Mouse (Mus musculus) hindbrain, embryonic 14.5 days (tissue): ENCODE measurements at regions not wholly inside any gene's neighbourhood (a gene's known extent, or its start where the extent isn't known, plus 50 kb on each side); places are given as distances from the start of the nearest gene placed in this dataset.

Source experiments
- ATAC-seq: fragments of 200-750 bp; cut with Nextera tagmentation; 2 replicates; pipeline ENCODE4 v1.8.0; 2017; ENCODE audit warnings: moderate number of reproducible peaks, mild to moderate bottlenecking, moderate TSS enrichment, moderate library complexity; ENCODE audit not compliant: low FRiP score
- DNase-seq: peaks from one replicate; pipeline ENCODE4 v3.0.0-alpha.2; 2015; ENCODE audit warnings: low spot score
- H3K27ac ChIP-seq: fragments of 300-500 bp; sonication (generic); 2 replicates; pipeline ENCODE4 v1.5.1; 2014; ENCODE audit warnings: mild to moderate bottlenecking, moderate library complexity
- H3K27me3 ChIP-seq: fragments of 300-500 bp; sonication (generic); 2 replicates; pipeline ENCODE4 v1.6.1; 2014; ENCODE audit warnings: mild to moderate bottlenecking, low read length, mixed read lengths; ENCODE audit not compliant: control insufficient read depth, insufficient read depth
- H3K36me3 ChIP-seq: fragments of 300-500 bp; sonication (generic); replicated peaks from 2 replicates; pipeline ENCODE4 v1.6.1; 2014; ENCODE audit not compliant: control insufficient read depth, insufficient read depth
- H3K4me1 ChIP-seq: fragments of 300-500 bp; sonication (generic); replicated peaks from 2 replicates; pipeline ENCODE4 v1.6.1; 2014; ENCODE audit warnings: antibody characterized with exemption, low read length, mixed read lengths; ENCODE audit not compliant: control insufficient read depth, insufficient read depth
- H3K4me2 ChIP-seq: fragments of 300-500 bp; sonication (generic); replicated peaks from 2 replicates; pipeline ENCODE4 v1.6.1; 2014; ENCODE audit warnings: mild to moderate bottlenecking, moderate library complexity
- H3K4me3 ChIP-seq: fragments of 300-500 bp; sonication (generic); replicated peaks from 2 replicates; pipeline ENCODE4 v1.5.1; 2014; ENCODE audit warnings: mild to moderate bottlenecking, low read length
- H3K9ac ChIP-seq: fragments of 300-500 bp; sonication (generic); 2 replicates; pipeline ENCODE4 v1.6.1; 2014
- H3K9me3 ChIP-seq: fragments of 300-500 bp; sonication (generic); 2 replicates; pipeline ENCODE4 v1.6.1; 2016; ENCODE audit warnings: low read length; ENCODE audit not compliant: control insufficient read depth
- WGBS: fragments of 180-500 bp; shearing (Covaris S2); extraction: QIAGEN DNeasy Blood & Tissue Kit; methylation state at CpG from one replicate; pipeline ENCODE4 v1.1.7; 2014; 5-methylcytosine and 5-hydroxymethylcytosine counted together

GRCm38 (mm10) chr5:28876199-28876598, 319.6 kb upstream of the Rnf32 start:
- 75% methylated on average over 8 of the region's 8 CpGs for WGBS
- Histone ChIP-seq H3K9ac (no peak overlapping the region), H3K4me2 (no peak overlapping the region), H3K9me3 (no peaks in the 10 kb centered on the region), H3K4me3 (no peak overlapping the region), H3K36me3 (no peaks in the 10 kb centered on the region), H3K4me1 (no peaks in the 10 kb centered on the region), H3K27me3 (no peaks in the 10 kb centered on the region), H3K27ac (no peak overlapping the region)
- no peak for DNase-seq
- ATAC-seq, result no peak

GRCm38 (mm10) chr5:28873600-28874265, 322.1 kb upstream of the Rnf32 start:
- no peaks in the 10 kb centered on the region for H3K36me3 ChIP-seq
- ATAC-seq (no peak), DNase-seq (no peak)
- H3K4me1 ChIP-seq, result no peaks in the 10 kb centered on the region
- WGBS, result 97% methylated on average over 3 of the region's 3 CpGs
- H3K27me3 ChIP-seq, result no peaks in the 10 kb centered on the region
- H3K27ac ChIP-seq, result no peak overlapping the region
- H3K4me3 ChIP-seq, result no peak overlapping the region
- no peak overlapping the region for H3K9ac ChIP-seq
- H3K9me3 ChIP-seq, result no peaks in the 10 kb centered on the region
- H3K4me2 ChIP-seq, result no peak overlapping the region

- ATAC-seq, result peak; percentile 86
- H3K27ac ChIP-seq, result peak overlapping the region; percentile 81
- H3K4me2 ChIP-seq, result no peak overlapping the region
- DNase-seq, result peak; percentile 76
- peak overlapping the region; percentile 34; the same call in 1 of the 2 replicates for H3K9ac ChIP-seq
- H3K36me3 ChIP-seq, result no peaks in the 10 kb centered on the region
- no peak overlapping the region for H3K4me3 ChIP-seq
- H3K4me1 ChIP-seq, result peaks cover 14% of the 10 kb centered on the region
- 43% methylated on average over 9 of the region's 9 CpGs for WGBS
- no peaks in the 10 kb centered on the region for H3K9me3 ChIP-seq
- no peaks in the 10 kb centered on the region for H3K27me3 ChIP-seq
Observed at GRCm38 (mm10) chr5:28859604-28860371, 336.0 kb upstream of the Rnf32 start.

GRCm38 (mm10) chr5:28838141-28838925, 357.5 kb upstream of the Rnf32 start:
- Histone ChIP-seq H3K4me2 (no peak overlapping the region), H3K36me3 (no peaks in the 10 kb centered on the region), H3K9me3 (no peaks in the 10 kb centered on the region), H3K27me3 (no peaks in the 10 kb centered on the region), H3K4me1 (no peaks in the 10 kb centered on the region), H3K9ac (no peak overlapping the region), H3K4me3 (no peak overlapping the region), H3K27ac (no peak overlapping the region)
- WGBS, result 70% methylated on average over 12 of the region's 12 CpGs
- DNase-seq (no peak), ATAC-seq (no peak)

GRCm38 (mm10) chr5:28819091-28819490, 352.0 kb upstream of the Shh start:
- H3K27me3 ChIP-seq, result no peaks in the 10 kb centered on the region
- no peak overlapping the region for H3K27ac ChIP-seq
- DNase-seq (no peak), ATAC-seq (no peak)
- H3K36me3 ChIP-seq, result no peaks in the 10 kb centered on the region
- no peaks in the 10 kb centered on the region for H3K9me3 ChIP-seq
- no peaks in the 10 kb centered on the region for H3K4me1 ChIP-seq
- no peak overlapping the region for H3K4me3 ChIP-seq
- no peak overlapping the region for H3K9ac ChIP-seq
- 90% methylated on average over 5 of the region's 5 CpGs for WGBS
- H3K4me2 ChIP-seq, result no peak overlapping the region

GRCm38 (mm10) chr5:28807950-28808349, 340.9 kb upstream of the Shh start:
- ATAC-seq (no peak), DNase-seq (no peak)
- Histone ChIP-seq H3K9ac (no peak overlapping the region), H3K36me3 (no peaks in the 10 kb centered on the region), H3K27me3 (no peaks in the 10 kb centered on the region), H3K4me3 (no peak overlapping the region), H3K4me1 (no peaks in the 10 kb centered on the region), H3K27ac (no peak overlapping the region), H3K4me2 (no peak overlapping the region), H3K9me3 (no peaks in the 10 kb centered on the region)
- WGBS, result 57% methylated on average over 5 of the region's 5 CpGs

GRCm38 (mm10) chr5:28799464-28799863, 332.4 kb upstream of the Shh start:
- Histone ChIP-seq H3K9me3 (no peaks in the 10 kb centered on the region), H3K4me2 (no peak overlapping the region), H3K36me3 (no peaks in the 10 kb centered on the region), H3K27me3 (no peaks in the 10 kb centered on the region), H3K9ac (no peak overlapping the region), H3K4me3 (no peak overlapping the region), H3K4me1 (no peaks in the 10 kb centered on the region), H3K27ac (no peak overlapping the region)
- 91% methylated on average over 2 of the region's 2 CpGs for WGBS
- DNase-seq, result no peak
- ATAC-seq, result no peak

GRCm38 (mm10) chr5:28798361-28798760, 331.3 kb upstream of the Shh start:
- Histone ChIP-seq H3K9ac (no peak overlapping the region), H3K36me3 (no peaks in the 10 kb centered on the region), H3K27ac (no peak overlapping the region), H3K9me3 (no peaks in the 10 kb centered on the region), H3K4me1 (no peaks in the 10 kb centered on the region), H3K4me3 (no peak overlapping the region), H3K27me3 (no peaks in the 10 kb centered on the region), H3K4me2 (no peak overlapping the region)
- ATAC-seq (no peak), DNase-seq (no peak)
- 77% methylated on average over 1 of the region's 1 CpGs for WGBS

GRCm38 (mm10) chr5:28795130-28795758, 328.2 kb upstream of the Shh start:
- no peak overlapping the region for H3K9ac ChIP-seq
- H3K36me3 ChIP-seq, result no peaks in the 10 kb centered on the region
- 97% methylated on average over 6 of the region's 6 CpGs for WGBS
- H3K4me3 ChIP-seq, result no peak overlapping the region
- no peaks in the 10 kb centered on the region for H3K4me1 ChIP-seq
- ATAC-seq (0 out of 2 replicates have a peak, but pooled peaks have one; percentile 17), DNase-seq (no peak)
- H3K9me3 ChIP-seq, result no peaks in the 10 kb centered on the region
- H3K4me2 ChIP-seq, result no peak overlapping the region
- H3K27me3 ChIP-seq, result no peaks in the 10 kb centered on the region
- H3K27ac ChIP-seq, result no peak overlapping the region
